Mouse (Mus musculus) lung, postnatal 4 days (tissue): Measurements from ENCODE around the gene Gjc2.

Experiments used
- DNase-seq, 2 experiments: peaks; one replicate each; pipeline ENCODE4 v3.0.0; 2021

Gjc2 gene

DNA sequence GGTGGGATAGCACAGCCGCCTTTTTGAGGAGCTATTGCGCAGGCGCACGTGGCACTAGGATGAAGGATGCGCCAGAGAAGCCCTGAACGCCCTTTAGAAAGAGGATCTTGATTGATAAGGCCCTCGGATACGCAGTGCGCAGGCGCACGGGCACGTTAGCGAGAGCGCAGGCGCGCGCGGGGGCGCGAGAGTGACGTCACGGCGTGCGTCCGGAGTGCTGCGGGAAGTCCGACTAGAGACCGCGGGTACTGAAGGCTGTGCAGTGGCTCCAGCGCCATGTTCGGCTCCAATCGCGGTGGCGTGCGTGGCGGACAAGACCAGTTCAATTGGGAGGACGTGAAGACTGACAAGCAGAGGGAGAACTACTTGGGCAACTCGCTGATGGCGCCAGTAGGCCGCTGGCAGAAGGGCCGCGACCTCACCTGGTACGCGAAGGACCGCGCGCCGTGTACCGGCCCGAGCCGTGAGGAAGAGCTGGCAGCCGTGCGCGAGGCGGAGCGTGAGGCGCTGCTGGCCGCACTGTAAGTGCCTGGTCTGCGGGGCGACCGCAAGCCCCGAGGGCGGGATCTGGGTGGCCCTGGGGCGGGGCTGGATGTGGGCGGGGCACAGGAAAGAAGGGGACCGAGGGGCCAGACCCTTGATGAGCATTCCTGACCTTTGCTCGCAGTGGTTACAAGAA is 25.3 kb upstream of the Gjc2 start, which contains the start of gene 2310033P09Rik:
Gene 2310033P09Rik (plus strand): TSS at position 169 of the 679 bp plus-strand sequence.
- DNase-seq: peak; percentile 95 to 96

GRCm38 (mm10) chr11:59202081-59202995 is 19.3 kb upstream of the Gjc2 start, which contains the start of gene Mrpl55:
TSS of gene Mrpl55 (plus strand) at chr11:59202486.
- peak; percentile 96 for DNase-seq

DNA sequence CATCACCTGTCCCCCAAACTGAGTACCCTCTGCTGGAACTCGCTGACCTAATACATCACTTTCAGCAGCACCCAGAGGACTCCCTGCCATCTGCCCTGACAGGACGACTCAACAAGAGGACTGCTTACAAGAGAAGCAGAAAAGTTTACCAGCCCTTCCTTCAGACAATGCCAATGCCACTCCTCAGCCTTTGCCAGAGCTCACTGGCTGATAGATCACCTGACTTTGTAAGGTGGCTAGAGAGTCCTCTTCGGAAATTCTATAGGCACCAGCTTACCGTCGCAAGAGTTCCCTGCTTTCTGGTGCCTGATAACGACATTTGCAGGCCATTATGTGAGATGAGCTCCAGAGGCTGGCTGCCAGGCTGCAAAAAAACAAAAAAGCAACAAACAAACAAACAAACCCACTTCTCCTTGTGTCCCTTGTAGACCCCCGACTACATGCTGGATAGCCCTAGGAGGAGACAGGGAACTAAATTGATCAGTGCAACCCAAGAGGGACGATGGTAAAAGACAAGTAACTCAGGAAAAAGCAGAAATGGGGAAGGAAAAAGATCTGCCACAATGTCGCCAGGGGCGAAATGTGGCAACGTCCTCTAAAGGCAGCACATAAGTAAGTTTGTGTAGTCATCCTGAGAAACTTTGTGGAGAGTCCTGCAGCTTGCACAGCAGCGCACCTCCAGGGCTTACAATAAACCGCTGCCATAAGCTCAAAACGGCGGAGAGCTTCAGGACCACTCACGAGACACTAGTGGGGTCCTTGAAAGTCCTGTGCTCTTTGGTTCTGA is 18.4 kb upstream of the Gjc2 start:
- peak in 1 of 2 experiments; percentile 30 for DNase-seq

DNA sequence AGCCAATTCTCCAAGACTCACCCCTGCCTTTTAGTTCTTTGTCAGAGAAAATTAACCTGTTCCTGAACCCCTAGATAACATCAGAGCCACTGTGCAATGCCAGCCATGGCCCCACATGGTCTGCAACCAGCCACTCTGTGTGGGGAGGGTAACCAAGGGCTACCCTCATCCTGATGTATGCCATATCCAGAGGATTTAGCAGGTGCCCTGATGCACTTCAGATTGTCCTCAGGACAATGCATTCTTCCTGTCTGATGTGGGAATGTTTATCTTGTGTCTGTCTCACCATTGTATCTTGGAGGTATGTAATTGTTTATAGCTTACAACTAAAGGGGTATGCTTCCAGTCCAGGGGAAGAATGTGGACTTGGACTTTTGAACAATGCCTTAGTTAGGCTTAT is 13.2 kb upstream of the Gjc2 start:
- peak; percentile 52 to 74 for DNase-seq

DNA sequence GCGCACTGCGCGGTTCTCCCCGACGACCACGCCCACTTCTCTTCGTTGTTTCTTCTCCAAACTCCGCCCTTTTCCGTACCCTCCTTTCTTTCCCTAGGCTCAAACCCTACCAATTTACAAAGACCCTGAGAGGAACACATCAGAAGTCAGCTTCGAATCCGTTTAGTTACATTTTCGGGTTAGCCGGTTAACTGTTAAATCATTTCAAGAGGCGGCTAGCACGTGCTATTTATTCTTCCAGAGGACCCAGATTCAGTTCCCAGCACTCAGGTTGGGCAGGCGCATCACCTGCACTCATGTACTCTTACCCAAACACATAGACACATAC is 9.0 kb upstream of the Gjc2 start, which contains the start of gene Guk1:
Gene Guk1 (minus strand): TSS at position 154 of the 328 bp plus-strand sequence.
- DNase-seq: no peak

DNA sequence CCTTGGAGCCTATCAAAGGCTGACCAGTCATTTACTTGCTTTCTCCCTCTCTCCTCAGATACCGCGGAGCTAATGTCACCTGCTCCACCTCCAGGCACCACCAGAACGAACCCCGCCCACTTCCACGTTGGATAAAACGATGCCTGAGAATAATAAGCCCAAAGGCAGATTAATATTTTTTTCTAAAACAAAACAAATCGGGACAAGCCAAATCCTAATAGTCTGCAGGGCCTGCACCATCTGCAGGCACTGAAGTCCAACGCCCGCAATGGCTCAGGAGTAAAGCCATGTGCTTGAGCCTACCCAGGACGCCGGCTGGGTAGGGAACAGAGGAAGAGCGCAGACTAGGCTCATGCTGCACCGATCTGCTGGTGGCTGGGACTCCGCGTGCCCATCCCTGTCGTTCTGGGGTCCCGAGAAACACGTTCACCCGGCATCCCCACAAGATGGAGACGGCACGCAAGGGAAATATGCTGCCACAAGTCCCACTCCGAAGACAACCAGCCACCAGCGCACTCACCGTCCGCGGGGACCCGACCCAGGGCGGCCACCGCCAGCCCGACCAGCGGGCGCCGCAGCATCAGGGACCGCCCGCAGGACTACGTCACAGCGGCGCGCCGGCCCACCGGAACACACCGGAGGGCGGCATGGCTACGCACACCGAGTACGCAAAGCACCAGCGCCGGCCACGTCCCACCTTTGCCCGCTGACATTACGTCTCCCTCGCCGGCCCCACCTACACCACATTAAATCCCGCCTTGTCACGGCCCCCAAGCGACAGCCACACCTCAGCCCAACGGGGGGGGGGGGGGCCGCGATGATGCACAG is 8.4 kb upstream of the Gjc2 start:
- DNase-seq: peak; percentile 92 to 96

DNA sequence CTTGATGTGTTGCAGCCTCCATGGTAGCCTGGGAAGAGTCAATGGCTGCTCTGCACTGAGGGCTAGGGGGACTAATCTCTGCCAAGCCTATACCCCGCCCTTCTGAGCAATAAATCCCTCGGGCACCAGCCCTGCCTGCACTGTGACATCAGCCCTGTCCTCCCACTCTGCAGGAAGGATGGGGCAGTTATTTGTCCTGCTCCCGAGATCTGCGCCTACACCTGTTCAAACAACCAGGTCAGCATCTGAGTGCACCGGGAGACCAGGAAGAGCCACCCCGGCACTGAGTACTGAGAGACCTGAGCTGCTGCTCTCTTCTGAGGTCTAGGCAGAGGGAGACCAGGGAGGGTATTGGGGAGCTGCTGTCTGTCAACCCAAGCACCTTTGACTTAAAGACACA is 4.7 kb upstream of the Gjc2 start:
- DNase-seq: no peak

DNA sequence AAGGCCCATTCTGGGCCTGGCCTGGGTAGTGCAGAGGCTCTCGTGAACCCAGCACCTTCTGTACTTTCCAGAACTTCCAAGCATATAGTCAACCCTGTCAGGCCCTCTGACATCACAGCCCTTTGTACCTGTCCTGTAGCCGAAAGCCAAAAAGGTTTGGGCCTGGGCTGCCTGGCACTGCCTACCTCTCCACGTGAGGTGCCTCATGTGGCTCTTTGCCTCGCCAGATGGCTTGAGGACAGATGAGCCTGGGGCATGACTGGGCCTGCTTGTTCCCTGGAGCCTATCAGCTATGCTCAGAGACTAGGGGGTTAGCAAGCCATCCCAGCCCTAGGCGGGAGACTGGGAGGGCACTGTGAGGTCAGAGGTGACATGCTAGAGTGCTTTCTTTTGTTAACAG is 2.5 kb upstream of the Gjc2 start:
- no peak for DNase-seq

GRCm38 (mm10) chr11:59183821-59184220 is 808 bp upstream of the Gjc2 start:
- DNase-seq: peak; percentile 60 to 68

GRCm38 (mm10) chr11:59176921-59177320 is 6.1 kb downstream of the Gjc2 start:
- DNase-seq: peak; percentile 47 to 69

DNA sequence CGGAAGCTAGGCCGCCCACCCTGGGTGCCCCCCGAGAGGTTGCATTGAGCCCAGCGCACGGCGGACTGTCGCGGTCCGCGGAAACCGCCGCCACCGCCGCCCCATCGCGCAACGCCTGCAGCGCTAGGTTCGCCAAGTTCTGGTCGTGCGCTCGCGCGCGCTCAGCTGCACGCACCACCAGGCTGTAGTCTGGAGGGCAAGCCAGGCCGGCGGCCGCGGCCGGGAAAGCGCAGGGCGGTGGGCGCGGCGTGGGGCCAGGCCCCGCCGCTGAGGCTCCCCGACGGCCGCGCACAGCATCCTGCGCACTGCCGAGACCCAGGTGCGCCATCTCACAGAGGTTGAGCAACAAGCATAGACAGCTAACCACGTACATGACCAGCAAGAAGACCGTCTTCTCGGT is 6.5 kb downstream of the Gjc2 start:
- peak in 1 of 2 experiments; percentile 15 for DNase-seq

DNA sequence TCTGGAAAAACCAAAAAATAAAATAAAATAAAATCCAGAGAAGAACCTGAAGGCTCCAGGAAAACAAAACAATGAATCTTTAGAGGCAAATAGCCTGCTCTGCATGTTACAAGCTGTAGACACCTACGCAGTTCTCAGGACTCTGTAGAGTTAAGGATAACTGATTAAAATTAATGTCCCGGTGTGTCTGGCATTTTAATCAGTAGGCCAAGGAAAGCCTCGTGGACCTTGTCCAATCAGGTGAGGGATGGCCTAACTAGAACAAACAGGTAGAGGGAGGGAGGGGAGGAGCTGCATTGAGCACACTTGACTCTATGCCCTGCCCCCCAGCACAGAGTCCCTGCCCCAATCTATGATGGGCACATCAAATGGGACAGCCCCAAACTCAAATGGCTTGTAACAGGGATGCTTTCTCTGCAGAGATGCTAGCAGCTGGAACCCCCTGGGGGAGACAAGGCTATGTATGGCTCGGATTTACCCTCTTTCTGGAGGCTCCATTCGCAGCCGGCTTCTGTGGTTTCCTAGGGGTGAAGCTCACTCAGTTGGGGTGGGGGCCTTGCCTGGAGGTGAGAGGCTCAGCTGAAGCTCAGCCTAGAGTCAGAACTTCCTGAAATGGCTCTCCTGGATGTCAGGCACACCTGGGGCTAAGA is 8.7 kb downstream of the Gjc2 start:
- no peak for DNase-seq

DNA sequence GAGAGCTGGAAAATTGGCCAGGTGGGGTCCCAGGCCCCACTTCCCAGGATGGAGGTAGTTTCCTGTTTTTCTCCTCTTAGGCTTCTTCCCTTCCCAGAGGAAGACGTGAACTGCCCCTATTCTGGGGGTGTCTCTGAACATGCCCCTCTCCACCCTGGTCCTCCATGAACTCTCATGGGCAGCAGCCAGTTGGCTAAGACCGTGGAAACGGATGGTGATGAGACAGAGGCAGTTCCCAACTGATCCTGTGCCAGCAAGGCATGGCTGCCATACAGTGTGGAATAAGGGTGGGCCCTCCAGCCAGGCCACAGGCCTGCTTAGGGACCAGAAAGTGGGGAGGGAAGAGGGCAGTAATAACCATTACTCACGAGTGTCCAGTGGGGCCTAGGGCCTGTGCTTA is 12.5 kb downstream of the Gjc2 start:
- DNase-seq: peak; percentile 44 to 74

DNA sequence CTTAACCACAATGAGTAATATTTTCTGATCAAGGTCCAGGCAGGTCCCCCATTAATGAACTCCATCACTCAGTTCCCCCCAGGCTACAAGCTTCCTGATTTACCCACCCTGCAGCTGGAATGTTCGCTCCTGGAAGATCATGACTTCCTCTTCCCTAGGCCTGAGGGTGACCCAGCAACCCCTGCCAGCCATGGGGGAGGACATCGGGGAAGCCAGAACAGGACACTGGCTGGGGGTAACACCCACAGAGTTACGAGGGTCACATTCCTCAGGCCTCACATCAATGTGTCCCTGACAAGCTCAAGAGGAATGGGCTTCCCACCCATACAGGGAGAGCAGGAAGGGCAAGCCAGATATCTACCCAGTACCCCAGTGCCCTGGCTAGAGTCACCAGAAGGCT is 13.2 kb downstream of the Gjc2 start:
- DNase-seq: peak in 1 of 2 experiments; percentile 58

DNA sequence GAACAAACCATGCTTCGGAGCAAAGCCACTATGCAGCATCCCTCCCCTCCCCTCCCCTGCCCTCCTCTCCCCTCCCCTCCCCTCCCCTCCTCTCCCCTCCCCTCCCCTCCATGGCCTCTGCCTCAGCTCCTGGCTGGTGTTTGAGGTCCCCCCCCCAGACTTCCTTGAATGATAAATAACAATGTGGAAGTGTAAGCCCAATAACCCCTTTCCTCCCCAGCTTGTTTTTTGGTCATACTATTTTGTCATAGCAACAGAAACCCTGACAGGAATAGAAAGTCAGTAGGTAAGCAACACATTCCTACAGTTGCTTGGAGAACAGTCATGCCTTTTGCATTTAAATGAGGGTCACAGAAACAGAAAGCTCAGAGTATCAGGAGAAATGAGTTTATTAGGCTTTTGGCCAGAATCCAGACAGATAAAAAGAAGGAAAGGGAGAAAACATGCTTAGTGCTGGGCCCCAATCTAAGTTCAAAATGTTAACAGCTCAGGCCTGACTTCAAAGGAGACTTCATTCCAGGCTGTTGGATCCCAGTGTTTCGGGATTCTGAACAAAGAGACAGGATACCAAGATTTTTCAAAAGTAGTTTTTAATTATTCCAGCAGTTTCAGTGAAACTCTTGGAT is 17.3 kb downstream of the Gjc2 start:
- no peak for DNase-seq

GRCm38 (mm10) chr11:59164384-59164783 is 18.6 kb downstream of the Gjc2 start:
- DNase-seq: no peak

DNA sequence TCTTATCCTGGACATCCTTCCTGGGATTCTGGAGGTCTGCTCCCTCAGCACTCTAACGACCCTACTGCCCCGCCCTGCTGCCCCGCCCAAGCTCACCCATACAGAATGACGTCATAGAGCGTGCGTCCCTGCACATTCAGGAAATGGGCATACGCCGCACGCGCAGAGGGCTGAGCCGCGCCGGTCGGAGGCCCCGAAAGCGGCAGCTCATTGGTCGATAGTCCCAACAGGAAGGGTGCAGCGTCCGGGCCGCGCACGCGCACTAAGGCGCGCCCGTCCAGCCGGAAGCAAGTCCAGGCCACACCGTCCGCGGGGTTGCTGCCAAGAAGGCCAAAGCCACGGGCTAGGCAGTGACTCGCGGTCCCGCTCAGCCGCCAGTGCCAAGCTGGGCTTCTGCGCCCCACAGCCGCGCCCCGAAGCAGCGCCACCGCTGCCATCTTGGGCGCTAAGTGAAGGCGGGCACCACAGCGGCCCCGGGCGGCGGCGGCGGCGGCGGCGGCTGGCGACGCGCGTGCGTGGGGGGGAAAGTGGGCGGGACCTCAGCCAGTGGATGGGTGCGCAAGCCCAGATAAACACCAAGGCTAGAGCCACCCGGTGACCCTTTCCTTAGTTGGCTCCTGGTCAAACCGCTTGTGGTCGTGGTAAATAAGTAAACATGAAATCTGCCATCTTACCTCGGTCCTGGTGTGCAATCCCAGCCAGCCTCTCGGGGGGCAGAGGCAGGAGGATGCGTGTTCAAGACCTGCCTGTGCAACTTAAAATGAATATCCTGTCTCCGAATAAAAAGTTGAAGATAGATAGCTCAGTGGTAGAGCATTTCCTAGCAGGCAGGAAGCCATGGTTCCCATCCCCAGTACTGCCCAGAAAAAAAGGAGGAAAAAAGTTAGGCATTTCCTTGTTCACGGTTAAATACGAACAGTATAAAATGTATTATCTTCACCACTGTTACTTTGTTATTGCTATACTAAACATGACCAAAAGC is 19.5 kb downstream of the Gjc2 start, which contains the start of gene Iba57:
Gene Iba57 (minus strand): TSS at position 485 of the 982 bp plus-strand sequence.
- DNase-seq: peak; percentile 97 to 100

DNA sequence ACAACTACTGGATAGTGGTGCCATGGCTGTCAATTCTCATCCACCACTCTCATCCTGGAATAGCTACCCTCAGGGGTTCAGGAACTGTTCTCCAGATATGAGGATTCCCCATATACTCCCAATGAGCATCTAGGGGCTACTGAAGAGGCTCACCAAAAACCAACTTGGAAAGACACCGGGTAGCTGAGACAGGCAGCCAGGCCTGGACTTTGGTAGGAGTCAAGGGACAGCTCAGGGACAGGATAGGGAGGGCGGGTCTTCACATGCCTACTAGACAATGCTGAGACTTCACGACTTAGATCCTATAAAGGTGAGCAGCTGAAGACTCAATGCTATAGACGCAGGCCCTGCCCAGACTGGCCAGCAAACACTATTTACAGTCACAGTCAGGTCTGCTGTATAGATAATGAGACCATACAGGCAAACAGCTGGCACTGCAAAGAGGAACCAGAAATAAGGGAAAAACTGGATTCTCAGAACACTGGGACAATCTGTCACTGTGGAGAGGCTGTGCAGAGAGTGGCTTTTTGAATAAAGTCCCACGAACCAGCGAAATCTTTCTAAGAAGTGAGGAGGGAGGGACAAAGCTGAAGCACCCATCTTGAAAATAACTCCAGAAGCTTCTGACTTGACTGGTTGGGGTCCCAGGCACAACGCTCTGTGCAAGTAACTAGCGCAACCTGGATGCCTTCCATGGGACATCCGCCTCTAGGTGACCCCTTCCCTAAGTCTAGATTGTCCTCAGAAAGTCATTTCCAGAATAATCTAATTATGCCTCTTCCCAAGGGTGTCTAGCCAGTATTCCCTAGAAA is 20.4 kb downstream of the Gjc2 start:
- DNase-seq: no peak

DNA sequence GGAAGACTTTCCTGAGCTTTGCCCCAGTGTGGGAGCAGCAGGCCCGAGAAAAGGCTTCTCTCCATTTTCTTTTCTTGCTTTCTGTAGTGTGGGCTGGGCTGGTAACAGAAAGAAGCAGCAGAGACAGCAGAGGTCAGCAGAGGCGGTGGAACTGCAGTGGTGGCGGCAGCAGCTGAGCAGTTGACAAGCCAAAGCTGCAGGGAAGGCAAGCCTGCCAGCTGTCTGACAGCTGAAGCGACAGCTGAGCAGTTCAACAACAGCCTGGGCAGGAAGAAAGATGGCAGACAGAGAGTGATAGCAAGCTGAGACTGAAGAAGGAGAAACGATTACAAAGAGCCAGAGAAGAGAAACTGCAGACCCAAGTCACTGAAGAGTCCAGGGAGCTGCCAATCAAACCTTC is 21.6 kb downstream of the Gjc2 start:
- peak; percentile 50 to 85 for DNase-seq
